Mouse (Mus musculus) olfactory bulb, adult 2 months (tissue): Measurements from ENCODE around the gene Cfd. TPM values are rescaled to one million over a fixed set of nuclear protein-coding genes. Genes with fewer than 3 reads are reported as not detected.

Experiments
- H3K27ac ChIP-seq: fragments of 200-500 bp; 2 replicates; pipeline ENCODE4 v1.5.1; 2012; ENCODE audit warnings: low read depth, low read length; ENCODE audit not compliant: insufficient read depth
- H3K4me1 ChIP-seq: fragments of 200-500 bp; 2 replicates; pipeline ENCODE4 v1.6.1; 2012; ENCODE audit warnings: low read length; ENCODE audit not compliant: control insufficient read depth, insufficient read depth
- H3K4me3 ChIP-seq: fragments of 200-500 bp; 2 replicates; pipeline ENCODE4 v1.5.1; 2012; ENCODE audit warnings: mild to moderate bottlenecking, low read depth, low read length, moderate library complexity; ENCODE audit not compliant: insufficient read depth
- CTCF ChIP-seq: fragments of 200-500 bp; IDR thresholded peaks from 2 replicates; pipeline ENCODE4 v1.5.1; 2012; ENCODE audit warnings: low read depth, mild to moderate bottlenecking, low read length, moderate library complexity; ENCODE audit not compliant: insufficient read depth
- POLR2A ChIP-seq: fragments of 200-500 bp; IDR thresholded peaks from 2 replicates; pipeline ENCODE4 v1.6.1; 2012; ENCODE audit warnings: mild to moderate bottlenecking, low read depth, low read length, moderate library complexity; ENCODE audit not compliant: insufficient read depth
- WGBS: fragments of 180-500 bp; shearing (Covaris S2); methylation state at CpG from one replicate; pipeline ENCODE4 v1.1.7; 2018; 5-methylcytosine and 5-hydroxymethylcytosine counted together
- polyA plus RNA-seq: library from polyadenylated mRNA; stranded (reverse); fragments of >200 nt; gene quantifications from 2 replicates; pipeline ENCODE4 v1.2.4, GENCODE M21; 2012; ENCODE audit warnings: low replicate concordance; ENCODE audit not compliant: missing spikeins, insufficient read depth, insufficient read length

The Cfd gene
- polyA plus RNA-seq, 1 experiment, result not detected

GRCm38 (mm10) chr10:79866601-79867000 lies 24.1 kb upstream of the Cfd start:
- TF ChIP-seq CTCF (no peak), POLR2A (no peak)
- peaks cover 16% of the 10 kb centered on the region; the same call in 1 of the 2 replicates for H3K4me1 ChIP-seq
- no peak overlapping the region for H3K4me3 ChIP-seq
- 82% methylated on average over 11 of the region's 11 CpGs for WGBS
- H3K27ac ChIP-seq, result no peak overlapping the region

GRCm38 (mm10) chr10:79871845-79872244 lies 18.8 kb upstream of the Cfd start:
- 50% methylated on average over 8 of the region's 8 CpGs for WGBS

GRCm38 (mm10) chr10:79872862-79873261 lies 17.8 kb upstream of the Cfd start:
- 37% methylated on average over 3 of the region's 3 CpGs for WGBS
- Histone ChIP-seq H3K27ac (0 out of 2 replicates have a peak overlapping the region, but pooled peaks have one; percentile 25), H3K4me3 (0 out of 2 replicates have a peak overlapping the region, but pooled peaks have one; percentile 2), H3K4me1 (peaks cover 25% of the 10 kb centered on the region)
- no peak for TF ChIP-seq POLR2A
- TF ChIP-seq CTCF, result no peak

More at GRCm38 (mm10) chr10:79871845-79872244, 18.8 kb upstream of the Cfd start:
- TF ChIP-seq CTCF (no peak), POLR2A (no peak)
- Histone ChIP-seq H3K4me3 (no peak overlapping the region), H3K27ac (no peak overlapping the region), H3K4me1 (peaks cover 25% of the 10 kb centered on the region)

GRCm38 (mm10) chr10:79873313-79873712 lies 17.3 kb upstream of the Cfd start:
- no peak for TF ChIP-seq POLR2A
- no peak for TF ChIP-seq CTCF
- 3% methylated on average over 6 of the region's 6 CpGs for WGBS
- Histone ChIP-seq H3K4me3 (peak overlapping the region; percentile 81), H3K4me1 (peaks cover 25% of the 10 kb centered on the region), H3K27ac (0 out of 2 replicates have a peak overlapping the region, but pooled peaks have one; percentile 25)

GRCm38 (mm10) chr10:79873715-79874289 lies 16.9 kb upstream of the Cfd start:
- peak overlapping the region; percentile 81 for H3K4me3 ChIP-seq
- peak overlapping the region; percentile 84 for H3K27ac ChIP-seq
- TF ChIP-seq CTCF (no peak), POLR2A (no peak)
- WGBS, result 1% methylated on average over 26 of the region's 26 CpGs
- peaks cover 25% of the 10 kb centered on the region for H3K4me1 ChIP-seq

- Histone ChIP-seq H3K4me3 (peak within 1 kb of the TSS; percentile 81), H3K27ac (peak within 1 kb of the TSS; percentile 84), H3K4me1 (peaks cover 24% of the 10 kb centered on the region)
- under 1% methylated on average over 57 of the region's 57 CpGs for WGBS
- TF ChIP-seq POLR2A (peak; percentile 76; the same call in 1 of the 2 replicates), CTCF (no peak)
Observed at GRCm38 (mm10) chr10:79874290-79874862, 16.3 kb upstream of the Cfd start, which contains the start of the genes Prtn3 and Plppr3. Prtn3 (plus strand) TSS chr10:79874476. Plppr3 (minus strand) TSS chr10:79874634.

- Histone ChIP-seq H3K27ac (no peak overlapping the region), H3K4me3 (no peak overlapping the region), H3K4me1 (peaks cover 34% of the 10 kb centered on the region)
- no peak for TF ChIP-seq CTCF
- TF ChIP-seq POLR2A, result no peak
- 71% methylated on average over 1 of the region's 1 CpGs for WGBS
Observed at GRCm38 (mm10) chr10:79877174-79877573, 13.5 kb upstream of the Cfd start.

- TF ChIP-seq POLR2A, result no peak
- no peak for TF ChIP-seq CTCF
- Histone ChIP-seq H3K4me1 (peaks cover 32% of the 10 kb centered on the region), H3K27ac (no peak overlapping the region), H3K4me3 (no peak overlapping the region)
- WGBS, result 63% methylated on average over 12 of the region's 12 CpGs
Observed at GRCm38 (mm10) chr10:79877757-79878156, 12.9 kb upstream of the Cfd start.

GRCm38 (mm10) chr10:79879527-79879926 lies 11.1 kb upstream of the Cfd start:
- Histone ChIP-seq H3K4me1 (peaks cover 32% of the 10 kb centered on the region), H3K4me3 (no peak overlapping the region), H3K27ac (no peak overlapping the region)
- TF ChIP-seq POLR2A, result no peak
- TF ChIP-seq CTCF, result no peak
- WGBS, result 62% methylated on average over 3 of the region's 3 CpGs
